Mouse (Mus musculus): ENCODE results near the gene Etv6. TPM values are rescaled to one million over a fixed set of nuclear protein-coding genes. Genes with fewer than 3 reads are reported as not detected.

Etv6 gene
- polyA plus RNA-seq, 1 experiment from 2014 or later, result 11.7 TPM

GRCm38 (mm10) chr6:134293615-134294508, 258.4 kb downstream of the Etv6 start:
- Histone ChIP-seq H3K9me3 (no peaks in the 10 kb centered on the region), H3K4me3 (no peak overlapping the region), H3K4me2 (no peak overlapping the region), H3K36me3 (no peaks in the 10 kb centered on the region), H3K4me1 (peaks cover 6% of the 10 kb centered on the region; the same call in 1 of the 2 replicates), H3K27ac (no peak overlapping the region), H3K9ac (no peak overlapping the region), H3K27me3 (no peaks in the 10 kb centered on the region)
- 48% methylated on average over 9 of the region's 9 CpGs for WGBS
- no peak for ATAC-seq (ENCODE audit: insufficient number of reproducible peaks, low FRiP score, low TSS enrichment, low read depth)

- ATAC-seq (ENCODE audit: insufficient number of reproducible peaks, low FRiP score, low TSS enrichment, low read depth), result no peak
Measured at GRCm38 (mm10) chr6:134297884-134298619, 262.6 kb downstream of the Etv6 start.

GRCm38 (mm10) chr6:134301951-134302350, 266.5 kb downstream of the Etv6 start:
- WGBS, result 86% methylated on average over 1 of the region's 1 CpGs
- Histone ChIP-seq H3K9me3 (no peaks in the 10 kb centered on the region), H3K36me3 (no peaks in the 10 kb centered on the region), H3K27ac (no peak overlapping the region), H3K9ac (no peak overlapping the region), H3K4me3 (no peak overlapping the region), H3K4me2 (no peak overlapping the region), H3K27me3 (no peaks in the 10 kb centered on the region), H3K4me1 (no peaks in the 10 kb centered on the region)
- ATAC-seq (ENCODE audit: insufficient number of reproducible peaks, low FRiP score, low TSS enrichment, low read depth), result no peak

More at GRCm38 (mm10) chr6:134297884-134298619, 262.6 kb downstream of the Etv6 start:
- Histone ChIP-seq H3K4me3 (no peak overlapping the region), H3K27me3 (no peaks in the 10 kb centered on the region), H3K9me3 (no peaks in the 10 kb centered on the region), H3K4me1 (peaks cover 6% of the 10 kb centered on the region; the same call in 1 of the 2 replicates), H3K36me3 (no peaks in the 10 kb centered on the region), H3K27ac (no peak overlapping the region), H3K4me2 (no peak overlapping the region), H3K9ac (no peak overlapping the region)
- WGBS, result 83% methylated on average over 13 of the region's 13 CpGs

GRCm38 (mm10) chr6:134311346-134311745, 275.8 kb downstream of the Etv6 start:
- no peak overlapping the region for H3K4me3 ChIP-seq

DNA sequence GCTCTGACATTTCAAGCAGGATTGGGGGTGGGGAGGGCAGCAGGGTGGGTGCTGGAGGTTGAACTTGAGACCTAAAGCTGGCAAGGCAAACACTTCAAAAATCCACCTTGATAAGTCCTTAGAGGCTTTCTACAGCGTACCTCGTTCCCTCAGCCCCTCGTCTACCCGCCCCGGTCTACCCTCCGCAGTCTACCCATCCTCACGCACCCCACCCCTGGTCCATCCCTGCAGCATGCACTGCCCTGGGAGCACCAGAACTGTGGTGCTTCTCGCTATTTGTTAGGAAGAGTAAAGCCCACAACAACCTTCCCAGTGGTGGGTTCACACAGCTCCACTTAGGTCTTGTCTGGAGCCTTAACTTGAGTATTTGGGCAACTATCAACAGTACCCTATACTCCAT, 277.1 kb downstream of the Etv6 start:
- Histone ChIP-seq H3K4me2 (no peak overlapping the region), H3K9me3 (no peaks in the 10 kb centered on the region), H3K27me3 (no peaks in the 10 kb centered on the region), H3K36me3 (no peaks in the 10 kb centered on the region), H3K4me1 (no peaks in the 10 kb centered on the region), H3K4me3 (no peak overlapping the region), H3K9ac (no peak overlapping the region), H3K27ac (no peak overlapping the region)
- ATAC-seq (ENCODE audit: insufficient number of reproducible peaks, low FRiP score, low TSS enrichment, low read depth), result no peak
- WGBS, result 88% methylated on average over 8 of the region's 8 CpGs

More at GRCm38 (mm10) chr6:134311346-134311745, 275.8 kb downstream of the Etv6 start:
- no peak for ATAC-seq (ENCODE audit: insufficient number of reproducible peaks, low FRiP score, low TSS enrichment, low read depth)
- Histone ChIP-seq H3K4me1 (no peaks in the 10 kb centered on the region), H3K9ac (no peak overlapping the region), H3K27me3 (no peaks in the 10 kb centered on the region), H3K9me3 (no peaks in the 10 kb centered on the region), H3K27ac (no peak overlapping the region), H3K36me3 (no peaks in the 10 kb centered on the region), H3K4me2 (no peak overlapping the region)
- WGBS, result 83% methylated on average over 4 of the region's 4 CpGs

DNA sequence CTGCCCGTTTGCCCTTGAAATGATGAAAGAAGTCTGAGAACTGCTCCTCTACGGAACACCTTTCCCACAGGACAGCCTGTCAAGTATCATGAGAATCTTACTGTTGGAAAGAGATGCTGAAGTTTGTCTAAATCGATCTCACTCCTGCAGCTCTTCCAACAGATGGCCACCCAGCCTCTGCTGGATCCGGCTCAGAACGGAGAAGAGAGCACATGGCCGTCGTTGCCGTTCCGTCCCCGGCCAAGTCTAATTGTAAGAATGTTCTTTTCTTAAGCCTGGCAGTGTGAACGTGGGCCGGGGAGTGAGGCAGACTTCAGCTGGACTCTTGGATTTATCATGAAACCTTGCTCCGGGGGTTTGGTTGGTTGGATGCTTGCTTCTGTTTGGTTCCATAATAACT, 281.9 kb downstream of the Etv6 start:
- H3K9me3 ChIP-seq, result no peaks in the 10 kb centered on the region
- no peaks in the 10 kb centered on the region for H3K4me1 ChIP-seq
- no peak for ATAC-seq (ENCODE audit: insufficient number of reproducible peaks, low FRiP score, low TSS enrichment, low read depth)
- no peak overlapping the region for H3K4me2 ChIP-seq
- 70% methylated on average over 13 of the region's 13 CpGs for WGBS
- no peaks in the 10 kb centered on the region for H3K27me3 ChIP-seq
- no peak overlapping the region for H3K27ac ChIP-seq
- no peak overlapping the region for H3K9ac ChIP-seq
- H3K36me3 ChIP-seq, result no peaks in the 10 kb centered on the region
- H3K4me3 ChIP-seq, result no peak overlapping the region

Other genes starting within 250 kb of the Etv6 start
- not detected in 2 replicates for gene Kap, start 181.9 kb upstream of the Etv6 start, polyA plus RNA-seq (2015; fragmentation: Nextera tagmentation; extraction: Ambion mirVana)